Mouse (Mus musculus) hindbrain, embryonic 11.5 days (tissue): Measurements from ENCODE around the gene Rasgrp1. TPM values are rescaled to one million over a fixed set of nuclear protein-coding genes. Genes with fewer than 3 reads are reported as not detected.

Experiments
- ATAC-seq: fragments of 200-750 bp; cut with Nextera tagmentation; 2 replicates; pipeline ENCODE4 v1.8.0; 2017; ENCODE audit warnings: mild to moderate bottlenecking, moderate TSS enrichment, moderate library complexity; ENCODE audit not compliant: low FRiP score
- DNase-seq: peaks from one replicate; pipeline ENCODE4 v3.0.0-alpha.2; 2015; ENCODE audit warnings: low spot score
- H3K27ac ChIP-seq: fragments of 300-500 bp; sonication (generic); 2 replicates; pipeline ENCODE4 v1.5.1; 2014; ENCODE audit warnings: mild to moderate bottlenecking, low read depth, low read length
- H3K27me3 ChIP-seq: fragments of 300-500 bp; sonication (generic); 2 replicates; pipeline ENCODE4 v1.6.1; 2014; ENCODE audit warnings: mild to moderate bottlenecking, low read length, moderate library complexity, mixed read lengths; ENCODE audit not compliant: control insufficient read depth, insufficient read depth
- H3K36me3 ChIP-seq: fragments of 300-500 bp; sonication (generic); 2 replicates; pipeline ENCODE4 v1.6.1; 2014; ENCODE audit warnings: mild to moderate bottlenecking, low read length, moderate library complexity, mixed read lengths; ENCODE audit not compliant: control insufficient read depth, insufficient read depth
- H3K4me1 ChIP-seq: fragments of 300-500 bp; sonication (generic); replicated peaks from 2 replicates; pipeline ENCODE4 v1.6.1; 2014; ENCODE audit warnings: low read length, mixed read lengths; ENCODE audit not compliant: control insufficient read depth, insufficient read depth
- H3K4me2 ChIP-seq: fragments of 300-500 bp; sonication (generic); replicated peaks from 2 replicates; pipeline ENCODE4 v1.6.1; 2014; ENCODE audit warnings: mild to moderate bottlenecking, low read depth, low read length
- H3K4me3 ChIP-seq: fragments of 300-500 bp; sonication (generic); 2 replicates; pipeline ENCODE4 v1.5.1; 2014; ENCODE audit warnings: low read depth, low read length
- H3K9ac ChIP-seq: fragments of 300-500 bp; sonication (generic); 2 replicates; pipeline ENCODE4 v1.6.1; 2014; ENCODE audit warnings: low read depth, low read length
- H3K9me3 ChIP-seq: fragments of 300-500 bp; sonication (generic); 2 replicates; pipeline ENCODE4 v1.6.1; 2016; ENCODE audit warnings: low read length; ENCODE audit not compliant: control insufficient read depth
- WGBS: fragments of 180-500 bp; shearing (Covaris S2); extraction: QIAGEN DNeasy Blood & Tissue Kit; methylation state at CpG from one replicate; pipeline ENCODE4 v1.1.7; 2014; 5-methylcytosine and 5-hydroxymethylcytosine counted together
- polyA plus RNA-seq: library from polyadenylated mRNA; unstranded; fragments of >200 nt; fragmentation: Nextera tagmentation; extraction: Ambion mirVana; gene quantifications from 2 replicates; pipeline ENCODE4 v1.2.1, GENCODE M21; 2014

Gene Rasgrp1
- polyA plus RNA-seq, 1 experiment from 2014 or later = 0.74 TPM

GRCm38 (mm10) chr2:117337902-117338301 is 4.9 kb downstream of the Rasgrp1 start:
- H3K4me2 ChIP-seq = no peak overlapping the region
- 93% methylated on average over 7 of the region's 7 CpGs for WGBS
- DNase-seq = no peak
- no peaks in the 10 kb centered on the region for H3K36me3 ChIP-seq
- no peak overlapping the region for H3K4me3 ChIP-seq
- no peak for ATAC-seq
- peaks cover 3% of the 10 kb centered on the region for H3K4me1 ChIP-seq
- H3K27me3 ChIP-seq = peaks cover 10% of the 10 kb centered on the region
- H3K27ac ChIP-seq = no peak overlapping the region
- no peak overlapping the region for H3K9ac ChIP-seq
- H3K9me3 ChIP-seq = no peaks in the 10 kb centered on the region

DNA sequence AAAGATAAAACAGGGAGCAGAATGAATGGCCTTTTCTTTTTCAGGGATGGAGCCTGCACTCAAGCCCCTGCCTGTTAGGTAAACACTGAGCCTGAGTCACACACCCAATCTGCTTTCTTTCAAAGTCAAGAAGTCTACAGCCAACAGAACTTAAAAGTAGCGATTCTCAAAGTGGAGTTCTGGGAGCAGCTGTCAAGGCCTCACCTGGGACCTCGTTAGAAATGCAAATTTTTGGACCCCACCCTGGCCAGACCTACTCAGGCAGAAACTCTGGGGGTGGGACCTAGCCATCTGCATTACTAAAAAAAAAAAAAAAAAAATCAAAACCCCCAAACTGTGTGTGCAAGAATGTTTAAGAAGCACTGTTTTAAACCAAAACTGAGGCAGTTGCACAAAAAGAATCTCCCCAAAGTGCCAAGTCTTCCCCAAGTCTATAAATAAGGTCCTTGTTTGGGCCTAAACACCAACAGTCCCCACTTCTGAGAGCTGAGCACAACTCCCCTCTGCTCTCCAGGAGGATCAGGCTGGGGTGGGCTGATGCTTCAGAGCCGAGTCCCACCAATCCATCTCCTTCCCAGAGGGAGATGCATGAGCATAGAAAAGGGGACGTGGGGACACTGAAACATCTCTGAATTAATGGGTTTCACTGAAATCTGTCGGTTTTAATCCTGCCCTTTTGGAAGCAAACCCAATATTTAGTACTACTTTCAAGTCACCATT is 5.7 kb downstream of the Rasgrp1 start:
- no peak for ATAC-seq
- DNase-seq = no peak
- peaks cover 2% of the 10 kb centered on the region; the same call in 1 of the 2 replicates for H3K27me3 ChIP-seq
- peaks cover 3% of the 10 kb centered on the region for H3K4me1 ChIP-seq
- no peaks in the 10 kb centered on the region for H3K9me3 ChIP-seq
- 58% methylated on average over 5 of the region's 5 CpGs for whole genome bisulfite sequencing
- H3K36me3 ChIP-seq = no peaks in the 10 kb centered on the region
- no peak overlapping the region for H3K27ac ChIP-seq
- H3K4me2 ChIP-seq = no peak overlapping the region
- no peak overlapping the region for H3K9ac ChIP-seq
- no peak overlapping the region for H3K4me3 ChIP-seq

GRCm38 (mm10) chr2:117335552-117336188 is 7.1 kb downstream of the Rasgrp1 start:
- H3K9ac ChIP-seq = no peak overlapping the region
- H3K4me3 ChIP-seq = no peak overlapping the region
- no peaks in the 10 kb centered on the region for H3K4me1 ChIP-seq
- ATAC-seq (no peak), DNase-seq (no peak)
- no peak overlapping the region for H3K4me2 ChIP-seq
- H3K9me3 ChIP-seq = no peaks in the 10 kb centered on the region
- H3K36me3 ChIP-seq = no peaks in the 10 kb centered on the region
- no peaks in the 10 kb centered on the region for H3K27me3 ChIP-seq
- H3K27ac ChIP-seq = no peak overlapping the region
- WGBS = 50% methylated on average over 4 of the region's 4 CpGs

- Histone ChIP-seq H3K4me2 (no peak overlapping the region), H3K4me1 (no peaks in the 10 kb centered on the region), H3K27me3 (no peaks in the 10 kb centered on the region), H3K4me3 (no peak overlapping the region), H3K27ac (no peak overlapping the region), H3K9me3 (no peaks in the 10 kb centered on the region), H3K9ac (no peak overlapping the region), H3K36me3 (no peaks in the 10 kb centered on the region)
- WGBS = 59% methylated on average over 5 of the region's 5 CpGs
- DNase-seq (no peak), ATAC-seq (no peak)
These were observed 11.2 kb downstream of the Rasgrp1 start for GRCm38 (mm10) chr2:117331634-117332033.

GRCm38 (mm10) chr2:117328521-117329285 is 14.1 kb downstream of the Rasgrp1 start:
- H3K4me3 ChIP-seq = no peak overlapping the region
- H3K4me1 ChIP-seq = no peaks in the 10 kb centered on the region
- no peaks in the 10 kb centered on the region for H3K36me3 ChIP-seq
- no peak for DNase-seq
- H3K27me3 ChIP-seq = no peaks in the 10 kb centered on the region
- ATAC-seq = no peak
- H3K9me3 ChIP-seq = no peaks in the 10 kb centered on the region
- no peak overlapping the region for H3K27ac ChIP-seq
- no peak overlapping the region for H3K9ac ChIP-seq
- 85% methylated on average over 9 of the region's 9 CpGs for WGBS
- no peak overlapping the region for H3K4me2 ChIP-seq

GRCm38 (mm10) chr2:117322399-117322798 is 20.4 kb downstream of the Rasgrp1 start:
- Histone ChIP-seq H3K9ac (no peak overlapping the region), H3K9me3 (no peaks in the 10 kb centered on the region), H3K4me1 (no peaks in the 10 kb centered on the region), H3K36me3 (no peaks in the 10 kb centered on the region), H3K4me3 (no peak overlapping the region), H3K27me3 (no peaks in the 10 kb centered on the region), H3K27ac (no peak overlapping the region), H3K4me2 (no peak overlapping the region)
- 88% methylated on average over 8 of the region's 8 CpGs for WGBS
- ATAC-seq (no peak), DNase-seq (no peak)

DNA sequence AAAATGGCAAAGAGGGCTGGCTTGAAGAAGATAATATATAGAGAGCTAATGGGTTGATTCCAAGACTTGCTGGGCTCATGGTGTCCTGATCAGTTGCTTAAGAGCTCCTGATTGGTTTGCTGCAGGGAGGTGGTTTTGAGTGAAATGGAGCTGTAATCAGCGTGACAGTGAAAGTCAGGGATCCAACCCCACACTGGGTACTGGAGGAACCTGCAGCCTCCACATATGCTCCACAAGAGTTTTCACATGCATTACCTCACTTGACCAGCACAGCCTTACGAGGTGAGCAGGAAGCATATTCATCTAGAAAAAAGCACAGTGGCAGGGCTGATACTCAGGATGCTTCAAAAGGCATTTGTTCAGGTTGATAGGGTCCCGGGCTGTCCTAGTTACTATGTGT is 21.6 kb downstream of the Rasgrp1 start:
- H3K4me2 ChIP-seq = no peak overlapping the region
- WGBS = 79% methylated on average over 3 of the region's 3 CpGs
- no peak overlapping the region for H3K27ac ChIP-seq
- no peak overlapping the region for H3K9ac ChIP-seq
- no peaks in the 10 kb centered on the region for H3K27me3 ChIP-seq
- no peak for ATAC-seq
- no peaks in the 10 kb centered on the region for H3K4me1 ChIP-seq
- no peaks in the 10 kb centered on the region for H3K36me3 ChIP-seq
- no peaks in the 10 kb centered on the region for H3K9me3 ChIP-seq
- no peak overlapping the region for H3K4me3 ChIP-seq
- no peak for DNase-seq

DNA sequence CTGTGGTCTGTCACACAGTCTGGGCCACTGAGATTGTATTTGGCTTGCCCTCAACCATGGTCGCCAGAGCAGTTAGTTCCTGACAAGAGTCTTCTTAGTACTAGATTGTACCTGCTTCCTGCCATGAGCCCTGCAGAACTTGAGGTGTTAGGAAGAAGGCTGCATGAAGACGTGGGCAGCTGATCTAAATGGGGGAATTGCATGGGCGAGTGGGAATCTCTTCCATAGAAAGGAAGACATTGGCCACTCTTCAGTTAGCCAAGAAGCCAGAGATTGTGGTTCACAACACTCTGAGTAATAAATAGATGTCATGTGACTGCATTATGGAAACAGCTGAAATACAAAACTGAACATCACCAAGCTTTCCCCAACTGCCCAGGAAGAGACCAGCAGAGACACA is 23.8 kb downstream of the Rasgrp1 start:
- no peaks in the 10 kb centered on the region for H3K9me3 ChIP-seq
- H3K4me2 ChIP-seq = no peak overlapping the region
- H3K36me3 ChIP-seq = no peaks in the 10 kb centered on the region
- WGBS = 83% methylated on average over 3 of the region's 3 CpGs
- H3K27me3 ChIP-seq = no peaks in the 10 kb centered on the region
- ATAC-seq (no peak), DNase-seq (no peak)
- H3K27ac ChIP-seq = no peak overlapping the region
- H3K4me1 ChIP-seq = no peaks in the 10 kb centered on the region
- H3K9ac ChIP-seq = no peak overlapping the region
- no peak overlapping the region for H3K4me3 ChIP-seq
